Mouse (Mus musculus) urinary bladder, postnatal 4 days (tissue): ENCODE data around the gene Pls3.
"Not testable (repeated sequence)": the region's sequence is repeated elsewhere in the genome, so short reads cannot be mapped to it uniquely, and the experiment has no call there.

Source experiments
- DNase-seq, 2 experiments: peaks; one replicate each; pipeline ENCODE4 v3.0.0; 2021 to 2022; ENCODE audit warnings: low spot score in 2 of 2

Pls3 gene

GRCm38 (mm10) chrX:75777461-75777860, 97.5 kb downstream of the Pls3 start:
- DNase-seq, result no peak

GRCm38 (mm10) chrX:75764794-75765328, 110.1 kb downstream of the Pls3 start:
- no peak for DNase-seq

GRCm38 (mm10) chrX:75764135-75764793, 110.7 kb downstream of the Pls3 start:
- DNase-seq, result peak in 1 of 2 experiments; percentile 25

- not testable (repeated sequence) for DNase-seq
These were observed 115.5 kb downstream of the Pls3 start for GRCm38 (mm10) chrX:75759461-75759860.

DNA sequence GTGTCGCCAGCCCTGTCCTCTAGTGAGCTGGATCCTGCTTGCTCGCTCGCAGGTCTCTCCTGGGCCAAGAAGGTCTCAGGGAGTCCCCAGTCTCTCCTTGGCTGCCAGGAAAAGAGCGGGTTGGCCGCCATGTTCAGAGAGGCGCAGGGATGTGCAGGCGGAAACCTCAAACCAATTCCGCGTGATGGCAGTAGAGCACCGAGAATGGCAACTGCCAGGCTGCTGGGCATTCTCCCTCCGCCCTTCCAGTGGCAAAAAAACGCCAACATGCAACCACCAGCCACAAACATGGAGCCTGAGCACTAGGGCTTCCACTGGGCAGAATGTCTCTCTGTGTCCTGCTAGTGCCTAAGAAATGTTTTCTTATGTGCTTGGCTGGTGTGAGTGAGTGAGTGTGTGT, 115.9 kb downstream of the Pls3 start:
- peak in 1 of 2 experiments; percentile 79 for DNase-seq

DNA sequence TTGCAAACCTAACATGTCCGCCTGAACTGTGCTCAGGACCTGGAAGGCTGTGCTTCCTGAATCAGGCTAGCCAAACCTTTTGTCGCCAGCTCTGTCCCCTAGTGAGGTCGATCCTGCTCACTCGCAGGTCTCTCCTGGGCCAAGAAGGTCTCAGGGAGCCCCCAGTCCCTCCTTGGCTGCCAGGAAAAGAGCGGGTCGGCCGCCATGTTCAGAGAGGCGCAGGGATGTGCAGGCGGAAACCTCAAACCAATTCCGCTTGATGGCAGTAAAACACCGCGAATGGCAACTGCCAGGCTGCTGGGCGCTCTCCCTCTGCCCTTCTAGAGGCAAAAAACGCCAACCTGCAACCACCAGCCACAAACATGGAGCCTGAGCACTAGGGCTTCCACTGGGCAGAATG, 117.0 kb downstream of the Pls3 start:
- DNase-seq, result peak in 1 of 2 experiments; percentile 75

DNA sequence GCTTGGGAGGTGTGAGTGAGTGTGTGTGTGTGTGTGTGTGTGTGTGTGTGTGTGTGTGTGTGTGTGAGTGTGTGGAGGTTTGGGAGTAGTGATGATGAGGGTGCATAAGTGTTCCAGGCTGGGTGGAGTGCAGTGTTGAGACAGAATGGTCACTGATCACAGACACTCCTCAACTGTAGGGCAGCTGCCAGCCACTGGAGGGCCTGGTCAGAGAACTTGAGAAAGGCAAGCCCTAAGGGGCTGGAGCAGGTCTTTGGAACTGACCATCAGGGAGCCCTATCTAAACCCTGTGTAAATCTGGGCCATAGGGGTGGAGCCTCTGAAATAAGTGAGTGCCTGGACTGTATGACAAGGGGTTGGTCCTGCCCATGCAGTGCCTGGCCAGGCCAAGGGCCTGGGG, 120.5 kb downstream of the Pls3 start:
- not testable (repeated sequence) for DNase-seq

DNA sequence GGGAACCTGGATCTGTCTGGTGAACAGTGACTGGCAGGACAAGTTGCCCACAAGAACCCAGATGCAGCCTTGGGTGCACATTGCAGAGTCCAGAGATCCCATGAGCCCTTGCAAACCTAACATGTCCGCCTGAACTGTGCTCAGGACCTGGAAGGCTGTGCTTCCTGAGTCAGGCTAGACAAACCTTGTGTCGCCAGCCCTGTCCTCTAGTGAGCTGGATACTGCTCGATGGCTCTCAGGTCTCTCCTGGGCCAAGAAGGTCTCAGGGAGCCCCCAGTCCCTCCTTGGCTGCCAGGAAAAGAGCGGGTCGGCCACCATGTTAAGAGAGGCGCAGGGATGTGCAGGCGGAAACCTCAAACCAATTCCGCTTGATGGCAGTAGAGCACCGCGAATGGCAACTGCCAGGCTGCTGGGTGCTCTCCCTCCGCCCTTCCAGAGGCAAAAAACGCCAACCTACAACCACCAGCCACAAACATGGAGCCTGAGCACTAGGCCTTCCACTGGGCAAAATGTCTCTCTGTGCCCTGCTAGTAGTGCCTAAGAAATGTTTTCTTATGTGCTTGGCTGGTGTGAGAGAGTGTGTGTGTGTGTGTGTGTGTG, 124.8 kb downstream of the Pls3 start:
- not testable (repeated sequence) for DNase-seq

- DNase-seq, result peak in 1 of 2 experiments; percentile 63
These were observed 125.7 kb downstream of the Pls3 start for GRCm38 (mm10) chrX:75749312-75749711.

- DNase-seq, result peak in 1 of 2 experiments; percentile 75
These were observed 130.5 kb downstream of the Pls3 start for GRCm38 (mm10) chrX:75744466-75744865.

DNA sequence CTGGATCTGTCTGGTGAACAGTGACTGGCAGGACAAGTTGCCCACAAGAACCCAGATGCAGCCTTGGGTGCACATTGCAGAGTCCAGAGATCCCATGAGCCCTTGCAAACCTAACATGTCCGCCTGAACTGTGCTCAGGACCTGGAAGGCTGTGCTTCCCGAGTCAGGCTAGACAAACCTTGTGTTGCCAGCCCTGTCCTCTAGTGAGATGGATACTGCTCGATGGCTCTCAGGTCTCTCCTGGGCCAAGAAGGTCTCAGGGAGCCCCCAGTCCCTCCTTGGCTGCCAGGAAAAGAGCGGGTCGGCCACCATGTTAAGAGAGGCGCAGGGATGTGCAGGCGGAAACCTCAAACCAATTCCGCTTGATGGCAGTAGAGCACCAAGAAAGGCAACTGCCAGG, 135.5 kb downstream of the Pls3 start:
- not testable (repeated sequence) for DNase-seq
